Mouse (Mus musculus) lung, postnatal 0 days (tissue): ENCODE measurements around the gene Trp73.

ENCODE experiments used
- CTCF ChIP-seq: IDR thresholded peaks from 2 replicates; pipeline ENCODE4 v1.5.1; 2016; ENCODE audit warnings: antibody characterized with exemption, mild to moderate bottlenecking
- EP300 ChIP-seq: IDR thresholded peaks from 2 replicates; pipeline ENCODE4 v1.6.1; 2016; ENCODE audit warnings: antibody characterized with exemption, mild to moderate bottlenecking, control low read depth

DNA sequence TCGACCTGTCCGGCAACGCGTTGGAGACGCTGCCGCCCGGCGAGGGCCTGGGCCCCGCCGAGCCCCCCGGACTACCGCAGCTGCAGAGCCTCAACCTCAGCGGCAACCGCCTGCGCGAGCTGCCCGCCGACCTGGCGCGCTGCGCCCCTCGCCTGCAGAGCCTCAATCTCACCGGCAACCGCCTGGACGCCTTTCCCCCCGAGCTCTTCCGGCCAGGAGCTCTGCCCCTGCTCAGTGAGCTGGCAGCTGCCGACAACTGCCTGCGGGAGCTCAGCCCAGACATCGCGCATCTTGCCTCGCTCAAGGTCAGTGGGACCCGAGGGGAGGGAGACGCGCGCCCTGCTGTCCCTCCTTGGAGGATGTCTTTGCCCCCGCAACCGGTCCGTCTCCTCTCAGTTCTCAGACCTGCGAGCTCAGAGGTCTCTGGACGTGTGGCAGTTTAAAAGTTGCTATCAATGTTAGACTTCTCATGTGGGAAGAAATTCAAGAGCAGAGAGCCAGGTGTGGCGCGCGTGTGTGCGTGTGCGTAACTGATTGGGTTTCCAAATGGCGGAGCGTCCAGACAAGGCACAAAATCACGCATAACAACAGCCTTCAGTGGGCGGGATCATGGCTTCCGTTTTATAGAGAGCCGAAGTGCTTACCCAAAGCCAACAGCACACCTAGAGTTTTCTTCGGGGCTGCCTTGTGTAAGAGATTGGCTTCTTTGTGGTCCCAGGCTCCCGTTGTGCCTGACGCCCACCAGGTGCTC, 127.7 kb downstream of the Trp73 start:
- TF ChIP-seq CTCF (no peak), EP300 (no peak)
